ENCODE assay signal across 14 mouse cellular contexts in the genomic region with DNA sequence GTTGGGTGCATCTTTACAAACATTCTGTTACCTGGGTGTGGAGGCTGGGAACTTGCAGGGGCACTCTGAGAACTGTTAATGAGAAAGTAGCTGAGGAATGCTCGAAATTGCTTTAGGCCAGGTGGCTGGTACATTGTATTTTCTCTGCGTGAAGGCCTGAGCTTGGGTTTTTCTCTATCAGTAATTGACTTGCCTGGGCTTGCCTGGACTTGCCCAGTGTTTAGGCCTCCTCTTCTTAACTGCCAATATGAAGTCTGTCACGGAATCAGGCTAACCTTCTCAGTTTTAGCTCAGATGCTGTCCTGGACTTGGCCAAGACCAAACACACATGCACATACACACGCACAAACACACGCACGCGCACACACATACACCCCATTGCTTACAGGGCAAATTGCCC. TPM values are rescaled to one million over a fixed set of nuclear protein-coding genes. Genes with fewer than 3 reads are reported as not detected.
"Had no signal": no experiment of that assay in that cellular context is flagged by ENCODE, and none has a peak within 500 bp of the region (broad histone marks: within the 10 kb centered on the region; RNA-seq: fewer than 3 reads in every experiment).

No protein-coding gene starts in this region.

- DNase-seq: kidney, adult 8-10 months; kidney, postnatal 25 days; liver; liver, embryonic 13.5 days; liver, postnatal 0 days; lung, postnatal 14 days; right cerebral cortex, adult 18-20 months; thymus, adult 18-20 months; thymus, postnatal 14 days had no signal

- H3K9ac ChIP-seq: liver, embryonic 13.5 days; liver, postnatal 0 days; lung, embryonic 15.5 days; midbrain, embryonic 15.5 days had no signal

- H3K36me3 ChIP-seq: liver, embryonic 13.5 days; lung, embryonic 15.5 days; midbrain, embryonic 15.5 days had no signal

- H3K4me2 ChIP-seq: liver, embryonic 13.5 days; lung, embryonic 15.5 days; midbrain, embryonic 11.5 days; midbrain, embryonic 15.5 days had no signal

- H3K27ac ChIP-seq: liver, embryonic 13.5 days; lung, embryonic 15.5 days; macrophage; midbrain, embryonic 15.5 days had no signal

- H3K4me1 ChIP-seq: liver, embryonic 13.5 days; lung, embryonic 15.5 days; megakaryocyte, embryonic 14.5 days; midbrain, embryonic 15.5 days had no signal

- H3K27me3 ChIP-seq: liver, embryonic 13.5 days; lung, embryonic 15.5 days; megakaryocyte, embryonic 14.5 days; midbrain, embryonic 15.5 days had no signal

- ATAC-seq: liver, postnatal 0 days; midbrain, embryonic 15.5 days had no signal

- H3K9me3 ChIP-seq: liver, embryonic 13.5 days; lung, embryonic 15.5 days; midbrain, embryonic 15.5 days had no signal

- H3K4me3 ChIP-seq: liver, embryonic 13.5 days; lung, embryonic 15.5 days; megakaryocyte, embryonic 14.5 days; midbrain, embryonic 15.5 days had no signal

RNA-seq across cellular contexts. Expression of gene Fut9, which starts 15.7 kb away (rescaled TPM):
- polyA plus RNA-seq: liver, embryonic 13.5 days; liver, postnatal 0 days; macrophage had no signal
